Mouse (Mus musculus) hindbrain, postnatal 0 days (tissue): ENCODE measurements around the gene Grhpr. TPM values are rescaled to one million over a fixed set of nuclear protein-coding genes. Genes with fewer than 3 reads are reported as not detected.
A peak's percentile ranks its signal among the peaks of the same experiment; 100 is the strongest.
"Not testable (repeated sequence)": the region's sequence is repeated elsewhere in the genome, so short reads cannot be mapped to it uniquely, and the experiment has no call there.

Experiments
- ATAC-seq: fragments of 200-750 bp; cut with Nextera tagmentation; 2 replicates; pipeline ENCODE4 v1.8.0; 2017; ENCODE audit warnings: mild to moderate bottlenecking, moderate TSS enrichment, moderate library complexity
- DNase-seq: peaks from one replicate; pipeline ENCODE4 v3.0.0-alpha.2; 2015; ENCODE audit warnings: low spot score
- H3K27ac ChIP-seq: fragments of 300-500 bp; sonication (generic); 2 replicates; pipeline ENCODE4 v1.5.1; 2014; ENCODE audit warnings: mild to moderate bottlenecking
- H3K27me3 ChIP-seq: fragments of 300-500 bp; sonication (generic); 2 replicates; pipeline ENCODE4 v1.6.1; 2014; ENCODE audit warnings: low read length, mixed read lengths; ENCODE audit not compliant: insufficient read depth
- H3K36me3 ChIP-seq: fragments of 300-500 bp; sonication (generic); 2 replicates; pipeline ENCODE4 v1.6.1; 2014; ENCODE audit warnings: low read length, mixed read lengths; ENCODE audit not compliant: insufficient read depth
- H3K4me1 ChIP-seq: fragments of 300-500 bp; sonication (generic); 2 replicates; pipeline ENCODE4 v1.6.1; 2014; ENCODE audit warnings: antibody characterized with exemption, low read length, mixed read lengths; ENCODE audit not compliant: insufficient read depth
- H3K4me2 ChIP-seq: fragments of 300-500 bp; sonication (generic); 2 replicates; pipeline ENCODE4 v1.6.1; 2014; ENCODE audit warnings: low read depth, mild to moderate bottlenecking, low read length, moderate library complexity, mixed read lengths
- H3K4me3 ChIP-seq: fragments of 300-500 bp; sonication (generic); 2 replicates; pipeline ENCODE4 v1.5.1; 2014; ENCODE audit warnings: low read length
- H3K9ac ChIP-seq: fragments of 300-500 bp; sonication (generic); replicated peaks from 2 replicates; pipeline ENCODE4 v1.6.1; 2014; ENCODE audit warnings: mild to moderate bottlenecking, low read length, moderate library complexity, mixed read lengths
- H3K9me3 ChIP-seq: fragments of 300-500 bp; sonication (generic); 2 replicates; pipeline ENCODE4 v1.6.1; 2016; ENCODE audit warnings: low read length, mixed read lengths
- CTCF ChIP-seq: IDR thresholded peaks from 2 replicates; pipeline ENCODE4 v1.5.1; 2016; ENCODE audit warnings: antibody characterized with exemption, control low read depth, low read depth
- WGBS: fragments of 180-500 bp; shearing (Covaris S2); extraction: QIAGEN DNeasy Blood & Tissue Kit; methylation state at CpG from one replicate; pipeline ENCODE4 v1.1.7; 2014; 5-methylcytosine and 5-hydroxymethylcytosine counted together
- polyA plus RNA-seq: library from polyadenylated mRNA; unstranded; fragments of >200 nt; fragmentation: Nextera tagmentation; extraction: Ambion mirVana; gene quantifications from 2 replicates; pipeline ENCODE4 v1.2.1, GENCODE M21; 2015
- total RNA-seq: library from RNA; depleted of rRNA; stranded (reverse); fragments of >200 nt; gene quantifications from 2 replicates; pipeline ENCODE4 v1.2.3, GENCODE M21; 2014; rRNA removed

Gene Grhpr
- total and polyA plus RNA-seq, 2 experiments from 2014 or later, result 17.7 to 36.7 TPM

- H3K36me3 ChIP-seq, result peaks cover 59% of the 10 kb centered on the region; the same call in 1 of the 2 replicates
- 58% methylated on average over 8 of the region's 8 CpGs for WGBS
- H3K9me3 ChIP-seq, H3K4me1 ChIP-seq, H3K9ac ChIP-seq, H3K27me3 ChIP-seq, H3K4me3 ChIP-seq, H3K4me2 ChIP-seq, H3K27ac ChIP-seq, ATAC-seq: not testable (repeated sequence)
- DNase-seq, result peak; percentile 23
- peak; percentile 26 for TF ChIP-seq CTCF
Measured at GRCm38 (mm10) chr4:45038879-45039278, 57.7 kb downstream of the Grhpr start.

- not testable (repeated sequence) for H3K4me1 ChIP-seq, ATAC-seq, H3K27me3 ChIP-seq, H3K4me3 ChIP-seq, H3K9me3 ChIP-seq, H3K27ac ChIP-seq, H3K9ac ChIP-seq, H3K4me2 ChIP-seq, DNase-seq
- 92% methylated on average over 7 of the region's 7 CpGs for WGBS
- peaks cover 54% of the 10 kb centered on the region; the same call in 1 of the 2 replicates for H3K36me3 ChIP-seq
Measured at GRCm38 (mm10) chr4:45039546-45039945, 58.4 kb downstream of the Grhpr start.

Other genes with a start within 250 kb of the Grhpr start
- 15.6 and 18.9 TPM in 2 replicates for gene Zcchc7, start 225.5 kb upstream of the Grhpr start, total RNA-seq
- gene Zcchc7, start 225.5 kb upstream of the Grhpr start, polyA plus RNA-seq, result 31.6 and 36.1 TPM in 2 replicates
- gene Zbtb5, start 31.0 kb downstream of the Grhpr start, total RNA-seq, result 42.1 and 50.0 TPM in 2 replicates
- 27.6 and 29.5 TPM in 2 replicates for gene Zbtb5, start 31.0 kb downstream of the Grhpr start, polyA plus RNA-seq
- 3.4 and 8.2 TPM in 2 replicates for gene Polr1e, start 37.2 kb downstream of the Grhpr start, total RNA-seq
- 25.7 and 27.2 TPM in 2 replicates for gene Polr1e, start 37.2 kb downstream of the Grhpr start, polyA plus RNA-seq
- 25.7 and 28.6 TPM in 2 replicates for gene Fbxo10, start 103.2 kb downstream of the Grhpr start, total RNA-seq
- 11.4 and 12.5 TPM in 2 replicates for gene Fbxo10, start 103.2 kb downstream of the Grhpr start, polyA plus RNA-seq
- gene Tomm5, start 126.7 kb downstream of the Grhpr start, total RNA-seq, result 106 and 267 TPM in 2 replicates
- 218 and 219 TPM in 2 replicates for gene Tomm5, start 126.7 kb downstream of the Grhpr start, polyA plus RNA-seq
- 13.8 and 20.5 TPM in 2 replicates for gene Frmpd1, start 203.5 kb downstream of the Grhpr start, total RNA-seq
- gene Frmpd1, start 203.5 kb downstream of the Grhpr start, polyA plus RNA-seq, result 4.6 and 4.8 TPM in 2 replicates